Mouse (Mus musculus) right cerebral cortex, postnatal 14 days (tissue): ENCODE measurements around the gene Kri1.
"Not testable (repeated sequence)": the region's sequence is repeated elsewhere in the genome, so short reads cannot be mapped to it uniquely, and the experiment has no call there.

ENCODE experiments used
- DNase-seq: peaks from one replicate; pipeline ENCODE4 v3.0.0; 2022

Kri1 gene

GRCm38 (mm10) chr9:21314367-21315140 lies 26.8 kb upstream of the Kri1 start:
- no peak for DNase-seq

- peak; percentile 78 for DNase-seq
These were observed 25.6 kb upstream of the Kri1 start for GRCm38 (mm10) chr9:21313394-21313793.

DNA sequence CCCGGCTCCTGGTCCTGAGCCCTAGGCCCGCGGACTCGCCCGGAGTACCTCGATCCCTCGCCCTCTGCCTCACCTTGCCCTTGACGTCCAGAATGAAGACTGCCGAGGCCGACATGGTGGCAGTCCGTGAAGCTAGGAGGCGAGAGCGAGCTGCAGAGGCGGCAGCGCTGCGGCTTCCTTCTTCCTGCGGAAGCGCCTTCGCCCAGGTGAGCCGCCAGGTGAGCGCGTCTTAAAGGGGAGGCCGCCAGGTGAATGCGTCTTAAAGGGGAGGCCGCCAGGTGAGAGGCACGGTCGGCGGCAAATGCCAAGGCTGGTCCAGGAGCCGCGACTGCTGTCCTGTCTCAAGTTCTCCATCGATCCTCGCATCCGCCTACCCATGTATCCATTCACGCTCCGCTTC lies 24.4 kb upstream of the Kri1 start, which contains the start of gene Ap1m2:
Ap1m2 (minus strand) TSS at position 204 of the 400 bp plus-strand sequence.
- DNase-seq: peak; percentile 14

DNA sequence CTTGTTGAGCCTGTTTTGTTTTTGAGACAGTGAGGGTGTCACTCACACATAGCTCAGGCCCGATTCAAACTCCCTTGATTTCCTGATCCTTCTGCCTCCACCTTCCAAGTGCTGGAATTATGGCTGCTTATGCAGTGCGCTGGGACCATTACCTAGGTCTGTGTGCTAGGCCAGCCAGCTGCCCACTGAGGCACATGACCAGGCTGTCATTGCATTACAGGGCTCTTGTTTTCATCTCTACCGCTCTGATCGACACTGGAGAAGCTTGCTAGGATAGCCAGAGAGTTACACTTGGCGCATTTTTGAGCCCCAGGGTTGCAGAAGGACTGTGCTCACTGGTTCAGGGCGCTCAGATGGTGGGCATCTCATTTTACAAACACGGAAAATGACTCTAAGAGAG lies 23.9 kb upstream of the Kri1 start:
- DNase-seq: no peak

- no peak for DNase-seq
These were observed 21.5 kb upstream of the Kri1 start for GRCm38 (mm10) chr9:21309150-21309741.

- DNase-seq: no peak
These were observed 17.3 kb upstream of the Kri1 start for GRCm38 (mm10) chr9:21305065-21305464.

GRCm38 (mm10) chr9:21299014-21299413 lies 11.2 kb upstream of the Kri1 start:
- no peak for DNase-seq

DNA sequence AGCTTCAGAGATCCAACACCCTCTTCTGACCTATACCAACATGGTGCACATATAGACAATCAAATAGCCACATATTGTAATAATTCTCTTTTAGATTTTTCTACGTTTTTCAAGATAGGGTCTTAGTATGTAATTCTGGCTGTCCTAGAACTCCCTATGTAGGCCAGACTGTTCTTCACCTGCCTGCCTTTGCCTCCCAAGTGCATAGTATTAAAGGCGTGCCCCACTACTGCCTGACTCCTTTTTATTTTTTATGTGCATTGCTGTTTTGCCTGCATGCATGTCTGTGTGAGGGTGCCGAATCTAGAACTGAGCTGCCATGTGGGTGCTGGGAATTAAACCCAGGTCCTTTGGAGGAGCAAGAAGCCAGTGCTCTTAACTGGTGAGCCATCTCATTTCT lies 4.5 kb upstream of the Kri1 start:
- no peak for DNase-seq

GRCm38 (mm10) chr9:21291868-21292267 lies 4.1 kb upstream of the Kri1 start:
- not testable (repeated sequence) for DNase-seq

GRCm38 (mm10) chr9:21291022-21291787 lies 3.4 kb upstream of the Kri1 start, which contains the start of gene Cdkn2d:
Cdkn2d (minus strand) TSS chr9:21291407.
- peak; percentile 99 for DNase-seq

GRCm38 (mm10) chr9:21290589-21290988 lies 2.8 kb upstream of the Kri1 start:
- no peak for DNase-seq

DNA sequence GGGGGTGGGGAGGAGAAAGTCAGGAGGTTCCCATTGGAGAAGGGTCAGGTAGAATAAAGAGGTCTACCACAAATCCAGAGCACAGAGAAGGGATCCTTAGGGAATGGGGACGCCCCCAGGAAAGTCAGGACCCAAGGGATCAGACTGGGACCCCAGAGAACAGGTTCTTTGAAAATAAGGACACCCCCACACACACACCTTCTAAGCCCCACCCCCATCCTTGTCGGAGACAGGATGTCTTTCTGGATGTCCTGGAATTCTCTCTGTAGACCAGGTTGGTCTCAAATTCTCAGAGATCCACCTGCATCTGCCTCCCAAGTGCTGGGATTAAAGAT lies 1.5 kb upstream of the Kri1 start:
- DNase-seq: no peak

GRCm38 (mm10) chr9:21288404-21289336 lies 901 bp upstream of the Kri1 start:
- no peak for DNase-seq

GRCm38 (mm10) chr9:21286753-21287152 lies 1.0 kb downstream of the Kri1 start:
- no peak for DNase-seq

- DNase-seq: no peak
These were observed 3.8 kb downstream of the Kri1 start for GRCm38 (mm10) chr9:21283994-21284393.

DNA sequence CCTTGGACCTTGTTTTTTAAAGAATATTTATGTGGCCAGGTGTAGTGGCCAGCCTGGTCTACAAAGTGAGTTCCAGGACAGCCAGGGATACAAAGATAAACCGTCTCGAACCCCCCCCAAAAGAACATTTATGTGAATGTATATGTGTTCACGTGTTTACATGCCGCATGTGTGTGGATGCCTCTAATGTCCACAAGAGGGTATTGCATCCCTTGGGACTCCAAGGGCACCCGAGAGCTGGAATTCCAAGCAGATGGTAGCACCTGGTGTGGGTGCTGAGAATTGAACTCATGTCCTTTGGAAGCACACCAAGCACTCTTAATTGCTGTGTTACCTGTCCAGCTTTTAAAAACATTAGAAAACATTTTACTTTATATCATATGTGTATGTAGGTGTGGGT lies 4.2 kb downstream of the Kri1 start:
- no peak for DNase-seq

GRCm38 (mm10) chr9:21277776-21278175 lies 10.0 kb downstream of the Kri1 start:
- no peak for DNase-seq

DNA sequence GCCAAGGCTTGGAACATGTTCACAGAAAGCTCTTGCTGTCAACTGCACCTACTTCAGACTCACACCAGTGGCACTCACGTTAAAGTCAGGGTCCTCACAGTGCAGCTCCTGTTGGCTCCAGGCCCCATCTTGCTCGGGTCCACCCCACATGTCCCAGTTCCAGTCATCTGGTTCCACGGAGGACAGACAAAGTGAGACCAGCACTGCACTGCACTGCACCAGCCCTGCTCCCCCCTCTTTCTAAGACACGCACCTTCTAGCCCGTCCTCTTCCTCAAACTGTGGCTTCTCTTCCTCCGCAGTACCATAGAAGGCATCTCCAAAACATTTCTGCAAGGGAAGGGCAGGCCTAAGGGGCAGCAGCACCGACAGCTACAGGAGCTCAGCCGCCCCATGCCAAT lies 11.5 kb downstream of the Kri1 start:
- no peak for DNase-seq

DNA sequence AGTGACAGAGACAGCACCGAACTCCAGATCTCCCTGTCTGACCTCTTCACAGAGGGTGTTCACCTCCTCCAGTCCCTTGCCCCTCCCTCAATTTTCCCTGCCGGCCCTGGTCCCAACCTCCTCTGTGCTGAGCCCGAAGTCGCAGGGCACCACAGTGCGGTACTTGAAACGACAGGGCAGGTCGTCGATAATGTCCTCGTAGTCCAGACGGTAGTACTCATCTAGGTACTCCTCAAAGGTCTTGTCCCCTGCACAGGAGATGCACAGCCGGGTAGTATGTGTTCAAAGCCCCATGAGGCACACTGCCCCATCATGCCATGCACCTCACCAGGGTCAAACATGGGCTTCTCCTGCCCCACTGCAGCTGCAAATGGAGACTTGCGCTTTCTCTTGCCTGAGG lies 12.0 kb downstream of the Kri1 start:
- DNase-seq: no peak

DNA sequence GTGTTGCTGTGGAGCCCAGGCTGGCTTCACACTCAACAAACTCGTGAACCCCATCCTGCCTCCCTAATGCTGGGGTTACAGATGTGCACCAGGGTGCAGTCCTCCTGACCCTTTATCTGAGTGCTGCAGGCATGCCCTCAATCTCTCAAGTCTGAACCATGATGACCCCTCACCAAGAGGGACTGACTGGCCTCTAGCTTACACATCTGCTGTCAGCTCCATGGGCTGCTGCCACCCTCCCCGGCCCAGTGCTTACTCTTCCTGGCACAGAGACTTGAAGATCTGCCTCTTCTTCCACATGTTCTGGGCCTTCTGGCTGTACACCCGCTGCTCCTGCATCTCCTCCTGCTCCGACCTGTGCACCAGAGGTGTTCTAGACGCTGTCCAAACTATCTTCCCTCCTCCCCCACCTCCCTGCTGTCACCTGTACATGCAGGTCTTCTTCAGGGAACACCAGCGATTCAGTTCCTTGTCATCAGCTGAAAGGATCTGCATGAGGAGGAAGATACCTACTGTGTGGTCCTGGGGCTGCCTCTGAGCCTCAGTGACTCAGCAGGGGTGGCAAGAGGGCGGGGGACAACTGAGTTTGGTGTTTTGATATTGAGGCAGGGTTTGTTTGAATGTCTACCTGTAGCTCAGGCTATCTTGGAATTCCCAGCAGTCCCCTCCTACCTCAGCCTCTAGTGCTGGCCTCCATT lies 12.6 kb downstream of the Kri1 start:
- DNase-seq: no peak

DNA sequence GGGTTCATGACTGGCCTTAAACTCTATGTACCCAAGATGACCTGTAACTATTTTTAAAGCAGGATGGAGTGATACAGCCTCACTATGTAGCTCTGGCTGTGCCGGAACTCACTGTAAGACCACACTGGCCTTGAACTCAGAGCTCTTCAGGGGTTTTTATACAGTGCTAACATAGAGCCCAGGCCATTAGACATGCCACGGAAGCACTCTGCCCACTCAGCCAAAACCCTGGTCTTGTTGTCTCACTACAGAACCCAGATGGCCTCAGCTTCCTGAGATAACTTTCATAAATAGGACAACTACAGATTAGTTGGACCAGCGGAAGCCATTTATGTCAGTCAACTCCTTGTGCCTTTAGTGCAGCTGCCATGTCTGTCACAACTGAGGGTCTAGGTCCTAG lies 13.4 kb downstream of the Kri1 start:
- no peak for DNase-seq
